Comparison of ENCODE assay signal across 21 mouse cellular contexts in the genomic region with DNA sequence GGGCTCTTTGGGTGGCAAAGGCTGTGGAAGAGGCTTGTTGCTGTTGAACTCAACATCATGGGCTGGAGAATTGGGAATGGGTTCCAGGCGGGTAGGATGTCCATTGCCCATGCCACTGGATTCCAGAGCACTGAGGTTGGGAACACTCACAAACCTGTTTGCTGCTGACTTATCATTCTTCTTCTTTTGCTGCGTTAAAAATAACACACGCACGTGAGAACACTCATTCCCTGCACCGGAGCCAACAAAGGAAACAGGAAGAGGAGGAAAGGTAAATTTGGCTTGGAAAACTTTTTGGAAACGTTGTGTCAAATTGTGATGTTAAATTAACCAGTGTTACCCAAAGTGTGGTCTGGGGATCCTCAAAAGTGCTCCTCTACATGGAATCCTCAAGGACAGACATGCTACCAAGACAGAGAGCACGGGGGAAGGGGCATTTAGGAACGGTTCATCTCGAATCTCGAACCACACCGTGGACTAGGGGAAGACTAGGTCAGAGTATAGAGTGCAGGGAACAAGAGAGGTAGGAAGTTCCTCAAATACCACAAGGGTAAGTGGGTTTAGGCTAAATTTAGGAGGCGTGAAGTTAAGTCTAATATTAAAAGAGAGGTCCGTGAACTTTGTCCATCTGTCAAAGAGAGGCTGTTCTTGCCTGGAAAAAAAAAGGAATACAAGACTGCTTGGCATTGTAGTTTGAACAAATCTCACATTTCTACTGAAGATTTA. TPM values are rescaled to one million over a fixed set of nuclear protein-coding genes. Genes with fewer than 3 reads are reported as not detected.
A peak's percentile ranks its signal among the peaks of the same experiment; 100 is the strongest.
DNase-seq lines count a peak whose midpoint lies in the region; ATAC-seq and TF ChIP-seq lines count a peak whose summit lies in the region.
"Had no signal": no experiment of that assay in that cellular context is flagged by ENCODE, and none has a peak within 500 bp of the region (broad histone marks: within the 10 kb centered on the region; RNA-seq: fewer than 3 reads in every experiment).

No protein-coding gene starts in this region.

- no peaks in the 10 kb centered on the region for H3K36me3 ChIP-seq in heart, embryonic 15.5 days
- no peaks in the 10 kb centered on the region for H3K36me3 ChIP-seq in forebrain, postnatal 0 days (ENCODE audit: insufficient read depth)
- H3K36me3 ChIP-seq: forebrain, embryonic 12.5 days; hindbrain, embryonic 12.5 days; limb, embryonic 12.5 days; liver, embryonic 12.5 days; neural tube, embryonic 12.5 days had no signal

- H3K27me3 ChIP-seq in heart, embryonic 15.5 days: no peaks in the 10 kb centered on the region
- H3K27me3 ChIP-seq in forebrain, postnatal 0 days (ENCODE audit: insufficient read depth, low read length): no peaks in the 10 kb centered on the region
- H3K27me3 ChIP-seq: forebrain, embryonic 12.5 days; hindbrain, embryonic 12.5 days; limb, embryonic 12.5 days; neural tube, embryonic 12.5 days had no signal

- peak overlapping the region; percentile 79 for H3K27ac ChIP-seq in heart, embryonic 15.5 days
- no peak overlapping the region for H3K27ac ChIP-seq in forebrain, postnatal 0 days (ENCODE audit: low read depth, low read length)
- H3K27ac ChIP-seq: forebrain, embryonic 12.5 days; hindbrain, embryonic 12.5 days; limb, embryonic 12.5 days; liver, embryonic 12.5 days; neural tube, embryonic 12.5 days had no signal

- no peak overlapping the region; the same call in 1 of the 2 replicates for H3K9ac ChIP-seq in heart, embryonic 15.5 days
- H3K9ac ChIP-seq in forebrain, postnatal 0 days: no peak overlapping the region
- H3K9ac ChIP-seq: forebrain, embryonic 12.5 days; hindbrain, embryonic 12.5 days; limb, embryonic 12.5 days; liver, embryonic 12.5 days; lung, embryonic 14.5 days; neural tube, embryonic 12.5 days had no signal

- peaks cover 7% of the 10 kb centered on the region; the same call in 1 of the 2 replicates for H3K4me1 ChIP-seq in heart, embryonic 15.5 days (replicated peaks)
- no peaks in the 10 kb centered on the region for H3K4me1 ChIP-seq in forebrain, postnatal 0 days (ENCODE audit: insufficient read depth)
- H3K4me1 ChIP-seq: forebrain, embryonic 12.5 days; hindbrain, embryonic 12.5 days; limb, embryonic 12.5 days; neural tube, embryonic 12.5 days had no signal

- 44% methylated on average over 13 of the region's 13 CpGs for WGBS in heart, embryonic 15.5 days
- 89% methylated on average over 13 of the region's 13 CpGs for WGBS in forebrain, postnatal 0 days

- no peak for TF ChIP-seq CTCF in forebrain, postnatal 0 days (IDR thresholded peaks at IDR 0.05; ENCODE audit: low read depth)

- peak; percentile 25 to 63 for DNase-seq in kidney, adult 8-10 months
- no peak for DNase-seq in kidney, postnatal 10 days
- peak; percentile 9 for DNase-seq in heart, adult 8-10 months (ENCODE audit: low spot score)
- peak; percentile 22 to 49 for DNase-seq in kidney, postnatal 25 days
- no peak for DNase-seq in forebrain, postnatal 0 days
- no peak for DNase-seq in testis, postnatal 10 days (ENCODE audit: low spot score)
- DNase-seq in spleen, postnatal 14 days (ENCODE audit: low spot score in 2 of 2): no peak
- DNase-seq: cerebellum, adult 2 months; gastrocnemius, postnatal 25 days; lung, embryonic 14.5 days; lung, postnatal 36 days; right cerebral cortex, adult 18-20 months; thymus, adult 18-20 months; thymus, postnatal 4 days had no signal

- ATAC-seq in heart, embryonic 15.5 days (replicated peaks; ENCODE audit: insufficient number of reproducible peaks, insufficient read depth, low FRiP score, low read depth): no peak; the same call in 1 of the 2 replicates
- no peak for ATAC-seq in forebrain, postnatal 0 days
- ATAC-seq: liver, embryonic 12.5 days had no signal

- peak overlapping the region; percentile 26 for H3K4me3 ChIP-seq in heart, embryonic 15.5 days
- H3K4me3 ChIP-seq in forebrain, postnatal 0 days (ENCODE audit: low read depth, low read length): no peak overlapping the region
- H3K4me3 ChIP-seq: forebrain, embryonic 12.5 days; hindbrain, embryonic 12.5 days; limb, embryonic 12.5 days; liver, embryonic 12.5 days; neural tube, embryonic 12.5 days had no signal

- H3K9me3 ChIP-seq in heart, embryonic 15.5 days (replicated peaks): no peaks in the 10 kb centered on the region
- H3K9me3 ChIP-seq in forebrain, postnatal 0 days (ENCODE audit: low read length): no peaks in the 10 kb centered on the region
- H3K9me3 ChIP-seq: forebrain, embryonic 12.5 days; hindbrain, embryonic 12.5 days; limb, embryonic 12.5 days; liver, embryonic 12.5 days; neural tube, embryonic 12.5 days had no signal

- H3K4me2 ChIP-seq in heart, embryonic 15.5 days: peak overlapping the region; percentile 50
- H3K4me2 ChIP-seq in forebrain, postnatal 0 days (ENCODE audit: low read depth): no peak overlapping the region
- H3K4me2 ChIP-seq: forebrain, embryonic 12.5 days; hindbrain, embryonic 12.5 days; limb, embryonic 12.5 days; liver, embryonic 12.5 days; lung, embryonic 14.5 days; midbrain, embryonic 11.5 days; neural tube, embryonic 12.5 days had no signal

RNA-seq across cellular contexts. Expression of a gene that starts 5.2 kb away (rescaled TPM):
- total RNA-seq in heart, adult 8-10 months (2022): 1 to 10 TPM; 2.5 to 3.6 (median 2.8) TPM
- 7.7 and 8.5 TPM in 2 replicates for polyA plus RNA-seq in heart, embryonic 15.5 days (2015; fragmentation: Nextera tagmentation; extraction: Ambion mirVana)
- total RNA-seq in forebrain, postnatal 0 days (2014; rRNA removed): 4.5 and 6.0 TPM in 2 replicates
- polyA plus RNA-seq in forebrain, postnatal 0 days (2015; fragmentation: Nextera tagmentation; extraction: Ambion mirVana): 4.8 and 5.4 TPM in 2 replicates

RNA-seq across cellular contexts. Expression of a gene that starts 38.9 kb away (rescaled TPM):
- total RNA-seq in heart, adult 8-10 months (2022): 10 to 100 TPM; 26.4 to 30.3 (median 29.1) TPM
- polyA plus RNA-seq in heart, embryonic 15.5 days (2015; fragmentation: Nextera tagmentation; extraction: Ambion mirVana): 56.7 and 65.3 TPM in 2 replicates
- total RNA-seq in forebrain, postnatal 0 days (2014; rRNA removed): 39.1 and 40.6 TPM in 2 replicates
- 62.1 and 72.8 TPM in 2 replicates for polyA plus RNA-seq in forebrain, postnatal 0 days (2015; fragmentation: Nextera tagmentation; extraction: Ambion mirVana)

Comparison
In these comparisons a context has a peak if more than half of its experiments do, and no peak if none do; other contexts are left out.
1. DNase-seq: peak in kidney, adult 8-10 months (2 of 2), heart, adult 8-10 months (single experiment) and kidney, postnatal 25 days (2 of 2); none in kidney, postnatal 10 days (single experiment), forebrain, postnatal 0 days (single experiment), testis, postnatal 10 days (single experiment) and spleen, postnatal 14 days (0 of 2).